Mouse (Mus musculus) brain, embryonic 14.5 days (tissue): ENCODE results near the gene Zfp654.

Experiments used
- CTCF ChIP-seq: fragments of 200-500 bp; IDR thresholded peaks from 2 replicates; pipeline ENCODE4 v1.5.1; 2012; ENCODE audit warnings: inconsistent platforms, mild to moderate bottlenecking, moderate library complexity, borderline replicate concordance; ENCODE audit not compliant: insufficient read depth, insufficient read length; ENCODE audit errors: extremely low read depth
- POLR2A ChIP-seq: fragments of 200-500 bp; IDR thresholded peaks from 2 replicates; pipeline ENCODE4 v1.6.1; 2012; ENCODE audit warnings: mild to moderate bottlenecking, inconsistent platforms, borderline replicate concordance; ENCODE audit not compliant: poor library complexity, insufficient read depth, insufficient read length, severe bottlenecking; ENCODE audit errors: extremely low read depth

DNA sequence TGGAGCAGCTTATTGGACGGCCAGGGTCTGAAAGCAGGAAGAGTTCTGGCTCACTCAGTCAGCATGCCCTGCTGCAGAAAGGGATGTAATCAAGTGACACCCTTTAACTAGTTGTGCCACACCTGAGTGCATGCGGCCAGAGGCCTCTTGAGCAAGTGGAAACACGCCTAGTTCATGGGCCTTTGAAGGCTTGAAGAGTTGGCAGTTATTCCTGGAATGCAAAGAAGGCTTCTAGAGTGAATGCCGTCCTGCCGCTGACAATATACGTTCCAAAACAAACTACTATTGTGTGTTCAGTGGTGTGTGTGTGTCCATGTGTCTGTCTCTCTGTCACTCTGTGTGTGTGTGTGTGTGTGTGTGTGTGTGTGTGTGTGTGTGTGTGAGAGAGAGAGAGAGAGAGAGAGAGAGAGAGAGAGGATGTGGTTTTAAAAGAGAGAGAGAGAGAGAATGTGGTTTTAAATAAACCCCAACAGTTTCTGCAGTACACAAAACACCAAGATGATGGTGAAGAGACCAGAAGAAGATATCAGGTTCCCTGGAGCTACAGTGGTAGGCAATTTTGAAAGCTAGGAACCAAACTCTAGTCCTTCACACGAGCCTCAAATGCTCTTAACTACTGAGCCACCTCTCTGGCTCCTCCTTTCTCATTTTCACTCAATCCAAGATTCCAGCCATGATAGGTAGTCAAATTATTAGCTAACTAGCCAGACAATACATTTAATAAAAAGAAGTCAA lies 93.6 kb downstream of the Zfp654 start:
- TF ChIP-seq CTCF = no peak
- TF ChIP-seq POLR2A = no peak
